Mouse (Mus musculus) hematopoietic multipotent progenitor cell, adult 10-12 weeks (in vitro differentiated cells): ENCODE data around the gene Olfr559. TPM values are rescaled to one million over a fixed set of nuclear protein-coding genes. Genes with fewer than 3 reads are reported as not detected.

ENCODE experiments used
- polyA plus RNA-seq: library from polyadenylated mRNA; stranded (reverse); fragments of >175 nt; gene quantifications from 2 replicates; pipeline ENCODE4 v1.2.3, GENCODE M21; 2012; ENCODE audit warnings: low replicate concordance

Gene Olfr559
- not detected in 2 replicates for polyA plus RNA-seq

DNA sequence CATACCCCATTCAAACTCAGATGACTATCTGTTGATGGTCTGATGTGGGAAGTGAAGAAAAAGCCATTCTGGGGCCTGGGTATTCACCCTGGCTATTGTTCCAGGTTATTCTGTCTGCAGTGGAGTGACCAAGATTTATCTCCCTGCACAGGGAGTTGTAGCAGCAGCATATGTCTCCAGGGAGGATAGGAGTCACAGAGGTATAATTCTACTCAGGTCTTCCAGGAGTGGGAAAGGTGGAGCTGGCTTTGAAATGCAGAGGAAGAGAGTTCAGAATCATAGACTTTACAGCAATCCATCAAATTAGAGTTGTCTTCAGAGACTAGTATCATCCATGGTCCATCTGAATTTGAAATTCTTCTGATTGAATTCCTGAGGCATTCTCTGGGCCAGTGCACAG lies at the start of gene Olfr559:
Olfr559 (minus strand) TSS at position 101 of the 400 bp plus-strand sequence.

DNA sequence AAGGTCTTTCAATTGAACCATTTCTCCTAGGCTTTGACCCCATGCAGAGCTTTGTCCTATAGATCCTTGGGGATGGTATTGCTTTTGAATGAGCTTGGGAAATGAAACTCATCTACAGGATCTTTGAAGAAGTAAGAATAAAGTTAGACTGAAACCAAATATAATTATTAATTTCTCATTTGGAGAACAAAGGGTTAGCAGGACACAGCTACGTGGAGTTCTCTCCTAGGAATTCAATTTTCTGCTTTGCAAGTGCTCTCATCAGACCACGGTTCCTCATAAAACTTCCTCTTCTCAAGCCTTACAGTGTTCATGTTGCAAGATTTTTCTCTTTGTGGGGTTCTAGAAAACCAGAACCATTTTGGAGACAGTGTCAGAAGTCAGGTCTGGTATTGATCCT lies 43.6 kb upstream of the Olfr559 start, which contains the start of gene Olfr561:
Olfr561 (plus strand) TSS at position 301 of the 400 bp plus-strand sequence.

DNA sequence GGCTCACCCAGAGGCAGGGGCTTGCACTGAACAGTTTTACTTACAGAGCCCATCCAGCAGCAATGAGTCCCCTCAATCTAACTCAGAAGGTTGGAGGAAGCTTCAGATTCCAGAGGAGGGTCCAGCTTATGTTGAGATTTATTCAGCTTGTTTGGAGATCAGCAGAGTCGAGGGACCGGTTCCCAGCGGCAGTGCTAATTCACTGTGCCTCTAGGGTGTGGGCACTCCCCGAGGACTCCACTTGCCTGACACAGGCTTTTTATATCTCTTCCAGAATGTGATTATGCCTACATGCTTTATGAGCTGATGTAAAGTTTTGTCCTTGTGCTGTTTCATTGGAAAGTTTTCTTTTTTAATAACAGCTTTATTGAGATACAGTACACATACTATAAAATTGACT lies 32.0 kb upstream of the Olfr559 start, which contains the start of the genes Olfr560 and Olfr78:
Olfr560 (minus strand) TSS at position 101 of the 400 bp plus-strand sequence.
Olfr78 (minus strand) TSS at position 206 of the 400 bp plus-strand sequence.

DNA sequence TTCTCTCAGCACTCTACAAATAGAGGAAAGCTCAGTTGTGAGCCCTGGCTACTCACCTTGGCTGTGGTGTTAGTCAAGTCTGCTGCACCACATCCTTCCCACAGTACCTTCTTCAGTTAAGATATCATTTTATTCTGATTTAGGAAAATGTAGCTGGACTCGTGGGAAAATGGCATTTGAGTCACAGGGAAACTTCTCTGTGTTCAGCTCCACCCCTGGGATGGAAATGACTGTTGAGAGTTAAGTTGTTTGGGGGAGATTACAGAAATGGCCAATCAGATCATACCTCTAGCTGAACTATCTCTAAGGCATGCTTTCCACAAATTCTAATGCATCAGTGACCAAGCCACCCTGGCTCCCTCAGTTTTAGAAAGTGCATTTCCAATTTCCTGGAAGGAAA lies 8.3 kb downstream of the Olfr559 start, which contains the start of gene Olfr33:
Olfr33 (minus strand) TSS at position 101 of the 400 bp plus-strand sequence.

DNA sequence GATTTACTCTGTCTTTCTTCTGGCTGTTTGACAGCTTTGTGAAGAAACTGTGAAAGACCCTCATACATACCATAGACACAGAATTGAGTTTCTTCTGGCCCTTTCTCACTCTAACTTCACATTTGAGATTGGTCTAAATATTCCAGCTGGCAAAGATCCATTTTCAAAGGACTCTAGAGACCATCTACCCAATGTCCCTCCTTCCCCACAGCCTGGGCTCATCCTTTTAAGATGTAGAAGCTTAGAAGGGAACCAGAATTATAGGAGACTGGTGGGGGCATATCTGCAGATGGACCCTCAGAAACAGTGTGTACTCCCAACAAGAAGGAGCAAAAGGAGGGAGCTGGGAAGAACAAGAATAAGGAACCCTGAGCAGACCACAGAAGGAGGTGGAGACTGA lies 25.4 kb downstream of the Olfr559 start, which contains the start of gene Olfr558:
Olfr558 (plus strand) TSS at position 301 of the 400 bp plus-strand sequence.

DNA sequence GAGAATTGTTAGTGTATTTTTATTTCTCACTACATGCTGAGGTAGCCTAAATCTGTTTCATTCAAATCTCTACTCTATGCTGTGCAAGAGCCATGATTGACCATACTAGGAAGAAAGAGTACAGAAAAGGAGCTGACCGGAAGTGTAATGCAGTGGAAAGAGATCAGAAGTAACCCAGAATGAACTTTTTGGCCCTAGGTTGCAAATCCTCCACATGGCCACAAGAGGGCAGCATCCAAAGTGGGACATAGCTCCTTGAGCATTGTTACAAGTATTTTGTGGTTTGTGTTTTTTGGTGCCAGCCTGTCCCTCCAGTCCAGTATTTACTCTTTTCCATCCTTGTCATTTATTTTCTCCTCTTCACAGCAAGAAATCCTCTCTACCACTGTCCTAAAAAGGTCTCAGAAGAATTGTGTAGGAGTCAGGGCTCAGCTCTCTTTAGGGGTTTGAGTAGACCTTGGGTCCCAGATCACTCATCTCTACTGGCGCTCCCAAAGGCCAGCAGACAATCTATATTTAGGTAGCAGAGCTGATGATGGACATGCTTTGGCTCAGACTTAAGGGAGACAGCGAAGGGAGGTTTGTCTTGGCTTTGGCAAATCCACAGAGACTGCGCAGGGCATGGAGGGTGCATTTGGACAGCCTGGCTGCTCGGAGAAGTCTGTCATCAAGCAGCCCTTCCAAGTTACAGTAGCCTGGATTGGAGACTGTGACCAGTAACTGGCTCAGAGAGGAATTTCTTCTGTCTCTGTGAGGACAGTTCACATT lies 31.7 kb downstream of the Olfr559 start, which contains the start of gene Olfr557:
Olfr557 (plus strand) TSS at position 553 of the 768 bp plus-strand sequence.

DNA sequence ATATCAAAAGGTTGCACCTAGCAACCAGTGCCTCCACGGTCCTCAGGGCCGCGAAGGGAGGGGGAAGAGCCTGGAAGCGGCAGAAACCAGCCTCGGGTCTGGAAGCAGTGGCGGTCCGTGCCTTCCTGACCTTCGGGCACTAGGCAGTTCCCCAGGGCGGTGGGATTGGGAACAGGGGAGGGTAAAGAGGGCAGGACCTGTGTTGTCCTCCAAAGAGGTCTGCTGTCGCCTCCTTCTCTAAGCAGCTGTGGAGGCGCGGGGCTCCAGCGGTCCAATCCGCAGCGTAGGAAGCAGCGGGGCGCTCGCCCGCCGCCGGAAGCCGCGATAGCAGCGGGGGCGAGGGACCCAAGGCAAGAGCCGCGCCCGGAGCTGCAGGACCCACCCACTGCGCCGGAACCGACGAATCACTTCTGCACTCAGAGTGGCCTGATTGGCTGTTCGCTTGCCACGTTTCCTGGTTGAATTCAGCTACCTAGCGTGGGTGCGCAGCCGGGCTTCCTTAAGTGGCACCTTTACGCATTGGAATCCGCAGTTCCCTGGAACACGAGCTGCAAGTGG lies 40.3 kb downstream of the Olfr559 start, which contains the start of gene Trim68:
Trim68 (minus strand) TSS at position 384 of the 558 bp plus-strand sequence.

Other genes starting within 250 kb of the Olfr559 start
- gene Olfr543, start 245.8 kb downstream of the Olfr559 start, polyA plus RNA-seq, result not detected in 2 replicates
- not detected in 2 replicates for gene Olfr544, start 239.2 kb downstream of the Olfr559 start, polyA plus RNA-seq
- gene Olfr545, start 227.9 kb downstream of the Olfr559 start, polyA plus RNA-seq, result not detected in 2 replicates
- not detected in 2 replicates for gene Olfr547, start 192.7 kb downstream of the Olfr559 start, polyA plus RNA-seq
- gene Olfr548-ps1, start 186.6 kb downstream of the Olfr559 start, polyA plus RNA-seq, result not detected in 2 replicates
- gene Olfr549, start 177.6 kb downstream of the Olfr559 start, polyA plus RNA-seq, result not detected in 2 replicates
- gene Trim21, start 162.0 kb downstream of the Olfr559 start, polyA plus RNA-seq, result 11.8 and 24.5 TPM in 2 replicates
- gene Olfr550, start 156.0 kb downstream of the Olfr559 start, polyA plus RNA-seq, result not detected in 2 replicates
- gene Olfr551, start 135.6 kb downstream of the Olfr559 start, polyA plus RNA-seq, result not detected in 2 replicates
- not detected in 2 replicates for gene Olfr552, start 129.7 kb downstream of the Olfr559 start, polyA plus RNA-seq
- not detected in 2 replicates for gene Olfr553, start 109.3 kb downstream of the Olfr559 start, polyA plus RNA-seq
- gene Olfr554, start 89.1 kb downstream of the Olfr559 start, polyA plus RNA-seq, result not detected in 2 replicates
- gene Olfr555, start 68.7 kb downstream of the Olfr559 start, polyA plus RNA-seq, result not detected in 2 replicates
- gene Olfr556, start 62.6 kb downstream of the Olfr559 start, polyA plus RNA-seq, result not detected in 2 replicates
- 5.2 and 5.8 TPM in 2 replicates for gene Trim68, start 40.2 kb downstream of the Olfr559 start, polyA plus RNA-seq
- not detected in 2 replicates for gene Olfr557, start 31.6 kb downstream of the Olfr559 start, polyA plus RNA-seq
- not detected in 2 replicates for gene Olfr558, start 25.3 kb downstream of the Olfr559 start, polyA plus RNA-seq
- not detected in 2 replicates for gene Olfr33, start 8.4 kb downstream of the Olfr559 start, polyA plus RNA-seq
- gene Olfr560, start 31.9 kb upstream of the Olfr559 start, polyA plus RNA-seq, result not detected in 2 replicates
- not detected in 2 replicates for gene Olfr78, start 32.0 kb upstream of the Olfr559 start, polyA plus RNA-seq
- not detected in 2 replicates for gene Olfr561, start 43.7 kb upstream of the Olfr559 start, polyA plus RNA-seq
- gene Olfr564, start 76.0 kb upstream of the Olfr559 start, polyA plus RNA-seq, result not detected in 2 replicates
- gene Olfr566, start 131.3 kb upstream of the Olfr559 start, polyA plus RNA-seq, result not detected in 2 replicates
- gene Olfr568, start 149.6 kb upstream of the Olfr559 start, polyA plus RNA-seq, result not detected in 2 replicates
- gene Olfr569, start 163.4 kb upstream of the Olfr559 start, polyA plus RNA-seq, result not detected in 2 replicates
- gene Olfr570, start 167.1 kb upstream of the Olfr559 start, polyA plus RNA-seq, result not detected in 2 replicates
- gene Olfr571, start 190.0 kb upstream of the Olfr559 start, polyA plus RNA-seq, result not detected in 2 replicates
- gene Olfr572, start 196.9 kb upstream of the Olfr559 start, polyA plus RNA-seq, result not detected in 2 replicates
- not detected in 2 replicates for gene Olfr573-ps1, start 215.1 kb upstream of the Olfr559 start, polyA plus RNA-seq
- not detected in 2 replicates for gene Olfr574, start 221.0 kb upstream of the Olfr559 start, polyA plus RNA-seq
- not detected in 2 replicates for gene Olfr575, start 231.3 kb upstream of the Olfr559 start, polyA plus RNA-seq
- gene Olfr576, start 235.2 kb upstream of the Olfr559 start, polyA plus RNA-seq, result not detected in 2 replicates
- not detected in 2 replicates for gene Olfr577, start 248.5 kb upstream of the Olfr559 start, polyA plus RNA-seq